Mouse (Mus musculus) left cerebral cortex, postnatal 36 days (tissue): ENCODE results near the gene Prox2. TPM values are rescaled to one million over a fixed set of nuclear protein-coding genes. Genes with fewer than 3 reads are reported as not detected.

Experiments used
- DNase-seq, 2 experiments: peaks; one replicate each; pipeline ENCODE4 v3.0.0; 2021 to 2022; ENCODE audit warnings: low spot score in 2 of 2, mixed read lengths in 1 of 2
- intact Hi-C: fragments of 180-260 bp; cut with DNase I; formaldehyde crosslinking; loops from one replicate; pipeline ENCODE4 v1.15.1; 2025
- total RNA-seq, 2 experiments: library from RNA; stranded (reverse); gene quantifications; 2 replicates each; pipeline ENCODE4 v1.2.3; 2021

The Prox2 gene
- total RNA-seq, 2 experiments from 2014 or later = 1.8 to 2.8 TPM

- peak in 1 of 2 experiments; percentile 10 for DNase-seq
- intact Hi-C loops = no loop called here
Observed at GRCm38 (mm10) chr12:85135513-85136470, 25.2 kb upstream of the Prox2 start.

GRCm38 (mm10) chr12:85134043-85134794, 23.7 kb upstream of the Prox2 start:
- intact Hi-C loops = no loop called here
- no peak for DNase-seq

GRCm38 (mm10) chr12:85131361-85131760, 20.8 kb upstream of the Prox2 start:
- no peak for DNase-seq
- intact Hi-C loops = no loop called here

GRCm38 (mm10) chr12:85129426-85129978, 18.9 kb upstream of the Prox2 start:
- no peak for DNase-seq
- intact Hi-C loops = no loop called here

- intact Hi-C loops = no loop called here
- DNase-seq = no peak
Observed at GRCm38 (mm10) chr12:85126986-85127603, 16.5 kb upstream of the Prox2 start.

GRCm38 (mm10) chr12:85124751-85125150, 14.2 kb upstream of the Prox2 start:
- DNase-seq = no peak
- intact Hi-C loops = no loop called here

GRCm38 (mm10) chr12:85123645-85124044, 13.1 kb upstream of the Prox2 start:
- no peak for DNase-seq
- intact Hi-C loops = no loop called here

- DNase-seq = no peak
- intact Hi-C loops = no loop called here
Observed at GRCm38 (mm10) chr12:85123108-85123530, 12.6 kb upstream of the Prox2 start.

- intact Hi-C loops = no loop called here
- no peak for DNase-seq
Observed at GRCm38 (mm10) chr12:85121806-85122459, 11.4 kb upstream of the Prox2 start.

- intact Hi-C loops = no loop called here
- DNase-seq = no peak
Observed at GRCm38 (mm10) chr12:85115678-85116077, 5.1 kb upstream of the Prox2 start.

GRCm38 (mm10) chr12:85113917-85114316, 3.4 kb upstream of the Prox2 start:
- intact Hi-C loops = no loop called here
- no peak for DNase-seq

- intact Hi-C loops = no loop called here
Observed at GRCm38 (mm10) chr12:85113337-85113736, 2.8 kb upstream of the Prox2 start.

GRCm38 (mm10) chr12:85112550-85113251, 2.1 kb upstream of the Prox2 start:
- intact Hi-C loops = no loop called here
- no peak for DNase-seq

More at GRCm38 (mm10) chr12:85113337-85113736, 2.8 kb upstream of the Prox2 start:
- no peak for DNase-seq

GRCm38 (mm10) chr12:85110011-85110697, 405 bp downstream of the Prox2 start:
- intact Hi-C loops = no loop called here
- no peak for DNase-seq

GRCm38 (mm10) chr12:85109426-85109825, 1.1 kb downstream of the Prox2 start:
- intact Hi-C loops = no loop called here
- DNase-seq = no peak

GRCm38 (mm10) chr12:85108643-85109042, 1.9 kb downstream of the Prox2 start:
- no peak for DNase-seq
- intact Hi-C loops = no loop called here

- no peak for DNase-seq
- intact Hi-C loops = no loop called here
Observed at GRCm38 (mm10) chr12:85106292-85106691, 4.3 kb downstream of the Prox2 start.

- DNase-seq = no peak
- intact Hi-C loops = no loop called here
Observed at GRCm38 (mm10) chr12:85104789-85105188, 5.8 kb downstream of the Prox2 start.
